Mouse (Mus musculus) adipocyte (in vitro differentiated cells): ENCODE data around the gene Glb1l.
A peak's percentile ranks its signal among the peaks of the same experiment; 100 is the strongest.
"Not testable (repeated sequence)": the region's sequence is repeated elsewhere in the genome, so short reads cannot be mapped to it uniquely, and the experiment has no call there.

Experiments used
- DNase-seq: peaks from one replicate; pipeline ENCODE4 v3.0.0-alpha.2; 2016; ENCODE audit warnings: low spot score

The Glb1l gene

DNA sequence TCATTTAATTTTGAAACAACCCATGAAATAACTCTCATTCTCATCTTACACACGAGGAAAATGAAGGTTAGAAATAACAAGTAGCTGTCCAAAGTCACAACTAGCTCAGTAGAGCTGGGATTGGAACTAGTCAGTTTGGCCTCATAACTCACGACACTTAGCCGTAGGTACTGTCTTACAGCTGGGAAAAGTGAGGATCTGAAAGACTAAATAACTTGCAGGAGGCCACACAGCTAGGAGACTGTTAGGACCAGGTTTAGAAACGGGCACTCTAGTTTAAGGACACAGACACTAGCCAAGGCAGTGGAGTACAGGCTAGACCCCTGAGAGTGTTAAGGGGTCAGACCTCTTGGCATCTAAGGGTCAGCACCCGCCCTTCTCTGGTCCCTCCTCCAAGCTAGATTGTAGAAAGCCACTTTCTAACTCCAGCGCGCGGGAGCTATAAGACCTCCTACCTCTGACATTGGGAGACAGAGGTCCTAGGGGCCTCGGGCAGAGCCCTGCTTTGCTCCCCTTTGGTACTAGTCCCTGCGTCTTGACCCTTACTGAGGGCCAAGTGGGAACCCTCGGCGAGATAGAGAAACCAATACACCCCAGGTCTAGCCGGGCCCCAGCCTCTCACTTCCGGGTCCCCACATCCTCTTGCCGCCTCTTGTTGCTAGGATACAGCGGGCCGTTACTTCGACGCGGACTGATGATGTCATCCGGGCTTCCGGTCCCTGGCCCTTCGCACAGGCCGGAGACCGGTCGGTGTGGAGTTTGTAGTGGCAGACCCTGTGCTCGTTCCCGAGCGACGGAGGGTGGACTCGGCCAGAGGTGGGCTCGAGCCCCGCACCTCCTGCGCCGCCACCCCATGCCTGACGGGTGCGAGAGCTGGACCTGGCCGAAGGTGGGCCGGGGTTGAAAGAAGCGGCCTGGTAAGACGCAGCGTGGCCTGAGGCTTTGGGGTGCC lies at the start of gene Glb1l, which contains the start of gene Stk16:
TSS of gene Glb1l (minus strand) at position 678 of the 952 bp plus-strand sequence.
TSS of gene Stk16 (plus strand) at position 703 of the 952 bp plus-strand sequence.
- DNase-seq, result peak; percentile 95

DNA sequence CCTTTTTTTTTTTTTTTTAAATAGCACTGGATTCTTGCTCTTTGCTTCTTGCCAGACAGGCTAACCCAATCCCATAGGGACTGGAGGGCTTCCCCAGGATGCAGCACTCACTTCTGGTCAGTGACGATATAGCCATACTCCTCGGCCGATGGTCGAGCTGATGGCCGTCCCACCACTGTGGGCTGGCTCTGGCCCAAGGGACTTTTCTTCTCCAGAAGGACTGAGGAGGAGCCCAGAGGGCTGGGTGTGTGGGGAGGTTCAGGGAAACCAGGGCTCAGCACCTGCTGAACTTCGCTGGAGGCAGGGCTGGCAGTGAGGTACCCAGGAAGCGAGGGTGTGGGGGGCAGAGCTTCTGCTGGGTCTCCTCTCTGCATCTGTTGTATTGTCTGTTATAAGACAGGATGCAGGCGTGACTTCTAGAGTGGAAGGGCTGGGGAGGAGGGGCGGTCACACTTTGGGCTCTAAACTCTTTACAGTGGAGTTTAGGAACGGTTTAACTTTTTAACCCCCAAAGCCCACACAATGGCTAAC lies 45.0 kb upstream of the Glb1l start:
- DNase-seq, result no peak

DNA sequence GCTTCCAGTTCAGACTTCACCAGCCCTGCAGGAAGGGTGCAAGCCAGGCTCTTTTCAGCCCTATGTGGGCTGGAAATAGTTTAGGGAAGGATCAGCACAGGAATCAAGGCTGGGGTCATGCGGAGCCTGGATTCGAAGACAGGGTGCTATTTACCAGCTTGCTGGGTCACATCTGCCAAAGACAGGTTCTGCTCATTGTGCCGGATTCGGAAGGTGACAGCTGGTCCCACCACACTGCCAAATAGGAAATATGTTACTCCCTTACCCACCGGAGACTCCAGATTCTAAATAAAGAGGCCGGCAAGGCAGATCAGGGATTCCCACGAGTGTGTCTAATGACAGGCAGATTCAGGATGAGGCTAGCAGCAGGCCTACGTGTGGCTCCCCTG lies 44.0 kb upstream of the Glb1l start:
- no peak for DNase-seq

DNA sequence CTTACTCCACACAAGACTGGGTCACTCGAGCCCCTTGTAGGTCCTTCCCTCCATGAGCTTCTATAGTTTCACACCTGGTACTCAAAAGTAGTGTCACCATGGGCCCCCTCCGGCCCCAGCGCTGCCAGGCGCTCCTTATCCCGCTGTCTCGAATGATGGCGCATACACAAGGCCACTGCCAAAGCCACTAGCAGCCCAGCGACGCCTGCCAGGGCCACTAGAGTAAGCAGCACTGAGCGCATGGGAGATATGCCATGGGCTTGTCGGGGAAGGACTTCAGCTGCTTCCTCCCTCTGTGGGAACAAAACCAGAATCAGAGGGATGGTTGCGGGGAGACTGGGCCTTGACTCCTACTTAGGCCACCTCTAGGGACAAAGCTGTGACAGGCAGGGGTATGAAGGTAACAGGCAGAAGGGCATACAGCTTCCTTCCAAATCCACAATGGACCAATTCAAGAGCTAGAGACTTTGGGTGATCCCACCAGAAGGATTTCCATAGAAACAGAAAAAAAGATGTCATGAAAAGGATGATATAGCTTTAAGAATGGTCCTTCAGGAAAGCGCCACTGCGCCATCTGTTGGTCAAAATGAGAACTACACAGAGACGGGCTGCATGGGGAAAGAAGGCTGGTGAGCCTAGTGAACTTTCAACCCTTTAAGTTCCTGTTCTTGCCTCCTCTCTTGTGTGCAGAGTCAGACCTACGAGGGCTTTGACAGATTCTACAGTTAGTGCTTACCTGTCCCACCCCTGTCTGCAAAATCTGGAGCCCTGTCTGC lies 43.4 kb upstream of the Glb1l start:
- DNase-seq, result peak; percentile 89

DNA sequence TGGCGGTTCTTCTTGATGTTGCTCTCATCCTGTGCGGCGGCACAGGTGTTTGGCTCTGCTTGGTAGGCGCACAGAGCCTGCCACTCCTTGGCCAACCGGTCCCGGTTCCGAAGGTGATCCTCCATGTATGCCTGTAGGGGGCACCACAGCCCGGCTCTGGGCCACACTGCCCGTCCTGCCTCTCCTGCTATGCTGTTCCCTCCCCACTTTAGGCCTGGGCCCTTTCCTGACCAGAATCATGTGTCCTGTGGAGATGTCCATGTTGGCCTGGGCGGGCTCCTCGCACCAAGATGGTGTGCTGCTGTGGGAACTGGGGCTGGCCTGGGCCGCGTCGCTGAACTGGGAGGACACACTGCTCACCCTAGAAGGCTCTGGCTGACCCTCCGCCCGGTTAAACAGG lies 42.4 kb upstream of the Glb1l start:
- DNase-seq, result no peak

DNA sequence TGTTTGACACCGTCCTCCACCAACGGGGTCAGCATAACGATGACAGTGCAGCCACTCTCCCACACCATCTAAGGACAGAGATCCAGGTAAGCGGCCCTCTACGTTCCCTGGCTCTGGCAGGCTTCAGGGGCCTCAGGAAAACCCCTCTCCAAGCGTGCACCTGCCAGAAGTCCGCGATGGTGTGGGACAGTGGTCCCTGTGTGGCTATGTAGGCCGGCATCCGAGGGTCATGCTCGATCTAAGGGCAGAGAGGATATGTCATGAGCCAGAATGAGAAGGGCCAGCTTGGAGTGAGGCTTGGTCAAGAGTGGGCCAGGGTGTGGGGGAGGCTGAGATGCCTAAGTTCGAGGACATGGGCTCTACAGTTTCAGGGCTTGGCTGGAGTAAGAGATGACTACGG lies 41.7 kb upstream of the Glb1l start:
- DNase-seq, result no peak

DNA sequence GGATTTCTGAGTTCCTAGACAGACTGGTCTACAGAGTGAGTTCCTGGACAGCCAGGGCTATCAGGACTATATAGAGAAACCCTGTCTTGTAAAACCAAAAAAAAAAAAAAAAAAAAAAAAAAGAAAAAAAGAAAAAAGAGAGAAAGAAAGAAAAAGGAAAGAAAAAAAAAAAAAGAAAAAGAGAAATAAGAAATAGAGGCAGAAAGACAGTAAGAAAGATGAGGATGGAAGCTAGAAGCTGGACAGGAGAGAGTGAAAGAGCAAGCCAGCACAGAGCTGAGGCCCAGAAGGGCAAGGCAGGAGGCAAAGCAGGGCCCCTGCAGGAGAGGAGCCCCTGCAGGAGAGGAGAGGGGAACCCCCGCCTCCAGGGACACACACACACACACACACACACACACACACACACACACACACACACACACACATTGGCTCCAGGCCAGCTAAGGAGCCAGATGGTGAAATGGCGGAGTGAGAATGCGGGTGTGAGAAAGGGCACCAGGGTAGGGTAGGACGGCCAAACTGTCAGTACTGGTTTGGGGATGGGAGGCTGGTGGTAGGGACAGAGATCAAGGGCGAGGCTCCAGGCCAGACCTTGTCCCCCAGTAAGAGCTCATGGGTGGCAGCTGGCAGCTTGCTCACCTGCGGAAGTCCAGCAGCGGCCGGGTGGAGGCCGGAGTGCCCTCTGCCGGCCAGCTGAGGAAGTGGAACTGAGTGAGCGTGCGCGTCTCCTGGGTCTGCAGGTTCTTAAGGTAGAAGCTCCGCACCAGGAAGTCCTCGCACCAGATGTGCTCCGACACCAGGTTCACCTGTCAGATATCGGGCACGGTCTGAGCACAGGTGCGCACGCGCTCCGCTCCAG lies 40.7 kb upstream of the Glb1l start:
- DNase-seq, result no peak

DNA sequence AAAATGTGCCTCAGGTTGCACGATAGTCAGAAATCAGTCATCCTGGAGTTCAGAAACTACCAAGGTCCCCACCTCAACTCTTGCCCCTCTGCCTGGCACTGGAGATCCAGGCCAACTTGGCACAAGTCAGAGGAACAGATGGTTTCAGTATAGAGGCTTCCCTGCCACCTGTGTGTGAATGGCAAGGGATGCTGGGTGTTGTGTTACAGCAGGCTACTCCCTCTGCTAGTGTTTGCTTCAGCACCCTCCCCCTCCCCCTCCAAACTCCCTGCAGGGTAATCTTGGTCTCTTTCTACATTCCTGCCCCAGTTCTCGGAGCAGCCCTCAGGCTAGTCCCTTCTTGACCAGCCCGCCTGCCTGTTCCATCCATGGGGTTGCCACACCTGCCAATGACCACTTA lies 39.9 kb upstream of the Glb1l start:
- DNase-seq, result no peak

DNA sequence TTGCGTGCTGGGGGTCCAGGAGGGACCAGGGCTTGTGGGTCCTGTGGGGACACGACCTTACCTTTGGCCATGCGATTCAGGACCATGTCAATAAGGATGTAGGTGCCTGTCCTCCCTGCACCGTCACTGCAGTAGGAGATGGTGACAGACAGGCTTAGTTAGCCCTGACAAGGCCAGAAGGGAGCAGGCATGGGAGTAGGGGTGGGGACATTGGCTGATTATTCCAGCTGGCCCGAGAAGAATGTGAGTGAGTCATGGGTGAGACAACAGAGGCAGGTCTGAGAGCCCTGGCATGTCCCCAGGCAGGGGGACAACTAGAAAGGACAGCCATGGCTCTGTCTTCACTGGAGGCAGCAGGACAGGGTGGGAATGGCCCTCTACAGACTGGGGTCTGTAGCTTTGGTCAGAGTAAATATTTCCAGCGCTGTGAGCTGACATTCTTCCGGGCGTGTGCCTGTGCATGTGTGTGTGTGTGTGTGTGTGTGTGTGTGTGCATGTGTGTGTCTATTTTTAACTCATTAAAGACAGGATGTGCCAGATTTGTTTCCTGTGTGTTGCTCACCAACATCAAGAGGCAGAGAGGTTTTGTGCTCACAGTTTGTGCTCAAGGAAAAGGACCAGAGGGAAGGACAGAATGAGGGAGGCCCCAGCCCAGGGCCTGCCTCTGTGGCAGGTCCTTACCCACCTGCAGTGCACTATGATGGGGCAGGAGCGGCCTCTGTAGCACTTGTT lies 37.6 kb upstream of the Glb1l start:
- peak; percentile 59 for DNase-seq

DNA sequence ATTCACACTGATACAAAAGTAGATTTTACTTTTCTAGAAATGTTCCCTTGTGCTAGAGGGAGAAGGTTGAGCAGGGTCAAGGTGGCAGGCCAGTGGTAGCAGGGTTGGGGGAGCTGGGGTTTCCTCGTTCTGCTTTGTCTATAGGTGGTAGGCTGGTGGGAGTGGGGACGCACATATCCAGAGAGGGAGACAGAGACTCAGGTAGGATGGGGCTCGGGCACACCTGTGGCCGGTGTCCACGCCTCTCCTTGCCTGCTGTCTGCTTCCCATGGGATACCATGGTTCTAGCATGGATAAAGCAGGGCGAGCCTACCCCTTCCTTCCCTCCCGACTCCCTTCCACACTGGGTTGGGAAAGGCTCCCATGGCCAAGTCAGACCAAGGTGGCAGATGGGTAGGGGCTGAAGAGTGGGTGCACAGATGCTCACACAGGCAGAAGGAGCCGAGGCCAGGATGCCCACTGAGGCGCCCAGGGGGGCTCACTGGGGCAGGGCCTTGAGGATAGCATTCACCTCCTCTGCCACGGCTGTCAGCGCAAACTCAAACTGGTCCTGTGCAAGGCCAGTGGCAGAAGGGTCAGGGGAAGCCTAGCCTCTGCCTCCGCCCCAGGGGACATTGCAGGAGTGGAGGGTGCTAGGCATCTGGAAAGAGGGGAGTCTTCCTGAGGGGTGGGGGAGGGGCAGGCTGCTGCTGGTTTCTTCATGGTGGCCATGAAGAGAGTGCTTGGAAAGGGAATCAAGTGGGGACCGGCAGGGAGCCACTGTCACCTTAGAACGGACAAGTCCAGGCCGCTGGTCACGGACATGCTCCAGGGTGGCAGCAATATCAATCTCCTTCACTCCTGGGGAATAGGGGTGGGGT lies 36.7 kb upstream of the Glb1l start:
- no peak for DNase-seq

DNA sequence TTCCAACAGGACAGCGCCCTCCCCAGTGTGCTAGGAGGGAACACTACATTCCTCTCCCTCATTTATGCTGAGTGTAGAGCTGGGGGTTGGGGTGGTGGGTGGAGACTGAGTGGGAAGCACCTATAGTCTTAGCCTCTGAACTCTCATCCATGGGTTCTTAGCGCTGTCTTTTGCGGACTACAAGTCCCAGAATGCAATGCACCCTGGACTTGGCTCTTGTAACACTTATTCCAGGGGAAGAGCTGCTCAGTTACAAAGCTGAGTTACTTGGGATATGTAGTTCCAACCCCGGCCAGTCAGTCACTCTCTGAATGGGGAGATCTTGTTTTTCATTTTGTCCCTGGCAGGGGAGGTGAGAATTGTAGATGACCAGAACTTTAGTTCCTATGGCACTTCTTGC lies 34.2 kb upstream of the Glb1l start:
- DNase-seq, result peak; percentile 61

DNA sequence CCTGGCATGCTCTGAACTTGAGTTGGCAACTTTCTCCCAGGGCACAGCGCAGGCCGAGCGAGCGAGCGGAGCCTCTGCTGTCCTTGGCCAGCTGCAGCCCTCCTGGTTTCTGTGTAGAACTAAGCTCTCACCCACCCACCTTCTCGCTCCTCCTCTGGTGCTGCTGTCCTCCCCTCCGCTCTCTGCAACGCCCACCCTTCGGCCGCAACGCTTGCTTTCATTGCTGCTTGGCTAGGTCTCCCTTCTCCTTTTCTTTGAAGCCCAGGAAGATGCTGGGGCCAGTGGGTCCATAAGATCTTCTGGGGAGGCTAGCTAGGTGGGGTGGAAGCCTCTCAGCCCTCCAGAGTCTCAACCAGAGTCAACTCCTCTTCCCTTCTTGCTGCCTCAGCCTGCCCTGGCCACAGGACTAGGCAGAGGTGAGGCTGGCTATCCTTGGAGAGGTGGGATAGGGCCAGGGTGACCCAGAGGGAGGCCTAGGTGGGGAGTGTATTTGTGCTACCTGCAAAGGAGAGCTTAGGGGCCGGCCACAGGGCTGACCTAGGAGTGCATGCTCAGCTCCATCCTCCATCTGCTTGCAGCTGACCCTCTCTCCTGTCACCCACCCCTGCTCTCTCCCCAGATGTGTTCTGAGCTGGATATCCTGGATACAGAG lies 33.7 kb upstream of the Glb1l start:
- DNase-seq, result no peak

DNA sequence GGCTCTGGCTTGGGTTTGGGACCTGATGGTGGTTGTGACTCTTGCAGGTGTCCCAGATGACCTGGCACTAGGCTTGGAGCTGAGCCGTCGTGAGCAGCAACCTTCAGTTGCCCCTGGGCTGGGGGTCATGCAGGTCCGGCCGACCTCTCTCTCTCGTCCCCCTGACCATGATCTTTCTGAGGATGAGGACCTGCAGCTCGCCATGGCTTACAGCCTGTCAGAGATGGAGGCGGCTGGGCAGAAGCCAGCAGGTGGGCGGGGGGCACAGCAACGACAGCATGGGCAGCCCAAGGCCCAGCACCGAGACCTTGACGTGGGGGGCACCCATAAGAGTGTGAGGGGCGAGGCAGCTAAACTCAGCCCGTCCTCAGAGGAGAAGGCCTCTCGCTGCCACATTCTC lies 32.8 kb upstream of the Glb1l start:
- no peak for DNase-seq

DNA sequence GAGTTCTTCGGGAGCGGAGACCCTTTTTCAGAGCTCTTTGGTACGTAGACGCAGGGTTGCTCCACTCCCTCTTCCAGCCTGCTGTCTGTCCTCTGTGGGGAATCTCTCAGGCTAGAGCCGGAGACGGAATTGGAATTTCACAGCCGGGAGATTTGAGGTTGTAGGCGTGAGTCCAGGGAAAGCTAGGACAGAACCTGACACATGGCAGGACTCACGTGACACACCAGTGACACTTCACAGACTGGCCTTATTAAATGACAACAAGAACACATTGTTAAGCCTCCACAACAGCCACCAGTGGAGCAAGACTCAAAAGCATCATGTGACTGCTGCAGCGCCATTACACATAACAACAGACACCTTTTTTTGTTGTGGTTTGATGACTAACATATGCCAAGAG lies 29.0 kb upstream of the Glb1l start:
- no peak for DNase-seq

DNA sequence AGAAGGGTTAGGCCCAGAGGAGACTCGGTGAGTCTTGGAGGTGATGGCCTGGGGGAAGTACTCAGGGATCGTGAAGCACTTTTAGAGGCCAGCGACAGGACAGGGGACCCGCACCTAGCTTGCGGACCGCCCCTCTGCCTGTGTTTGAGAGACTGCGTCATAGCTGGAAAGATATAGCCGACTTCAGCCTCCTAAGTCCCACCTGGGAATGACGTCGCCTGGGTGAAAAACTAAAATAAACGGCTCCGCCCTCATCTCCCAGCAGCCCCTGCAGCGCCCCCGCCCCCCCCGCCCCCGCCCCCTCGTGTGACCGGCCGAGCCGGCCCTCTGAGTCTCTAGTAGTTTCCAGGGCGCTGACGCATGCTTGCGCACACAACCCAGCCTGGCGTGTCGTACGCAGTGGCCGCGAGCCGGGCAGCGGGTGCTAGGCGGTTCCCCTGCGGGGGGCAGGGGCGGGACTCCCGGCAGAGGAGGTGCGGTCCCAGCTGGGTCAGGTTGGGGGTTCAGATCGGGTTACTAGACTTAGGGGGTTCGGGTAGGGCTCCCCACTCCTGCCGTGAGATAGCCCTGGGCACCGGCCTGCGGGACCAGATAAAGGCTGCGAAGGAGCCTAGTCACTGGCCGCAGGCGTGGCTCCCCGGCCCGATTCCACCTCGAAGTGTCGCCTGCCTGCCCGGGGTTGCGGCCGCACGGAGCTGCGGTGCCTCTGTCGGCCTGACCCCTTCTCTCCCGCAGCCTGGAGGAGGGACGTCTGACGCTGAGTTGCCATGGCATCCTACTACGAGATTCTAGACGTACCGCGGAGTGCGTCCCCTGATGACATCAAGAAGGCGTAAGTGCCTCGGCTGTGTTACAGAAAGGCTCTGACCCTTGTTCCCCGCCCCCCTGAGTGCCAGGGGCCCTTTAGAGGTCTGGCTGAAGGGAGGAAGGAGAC lies 25.8 kb upstream of the Glb1l start, which contains the start of gene Dnajb2:
TSS of gene Dnajb2 (plus strand) at position 290 of the 934 bp plus-strand sequence.
- DNase-seq, result peak; percentile 82

DNA sequence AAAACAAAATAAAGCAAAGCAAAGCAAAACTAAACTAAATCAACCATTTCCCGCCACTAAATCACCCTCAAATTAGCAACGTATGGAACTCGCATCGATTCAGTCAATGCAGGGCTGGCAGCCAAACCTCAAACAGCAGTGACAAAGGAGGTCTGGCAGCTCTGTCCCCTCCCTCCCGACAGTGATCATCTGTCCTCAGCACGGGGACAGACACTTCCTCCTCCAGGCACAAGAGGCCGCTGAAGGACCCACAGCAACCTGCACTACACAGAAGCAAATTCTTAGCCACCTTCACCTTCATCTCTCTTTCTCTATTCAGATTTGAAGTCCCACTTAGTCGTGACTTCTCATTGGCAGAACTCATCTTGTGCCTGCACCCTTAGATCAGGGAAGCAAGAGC lies 24.0 kb upstream of the Glb1l start:
- DNase-seq, result peak; percentile 63

DNA sequence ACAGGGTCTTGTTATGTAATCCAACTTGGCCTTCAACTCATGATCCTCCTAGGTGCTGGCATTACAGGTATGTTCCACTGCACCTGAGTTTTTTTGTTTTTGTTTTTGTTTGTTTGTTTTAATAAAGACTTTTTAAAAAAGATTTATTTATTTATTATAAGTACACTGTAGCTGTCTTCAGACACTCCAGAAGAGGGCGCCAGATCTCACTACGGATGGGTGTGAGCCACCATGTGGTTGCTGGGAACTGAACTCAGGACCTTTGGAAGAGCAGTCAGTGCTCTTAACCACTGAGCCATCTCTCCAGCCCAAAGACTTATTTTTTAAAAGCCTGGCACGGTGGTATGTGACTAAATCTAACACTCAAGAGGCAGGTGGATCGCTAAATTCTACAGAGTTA lies 21.9 kb upstream of the Glb1l start:
- not testable (repeated sequence) for DNase-seq

DNA sequence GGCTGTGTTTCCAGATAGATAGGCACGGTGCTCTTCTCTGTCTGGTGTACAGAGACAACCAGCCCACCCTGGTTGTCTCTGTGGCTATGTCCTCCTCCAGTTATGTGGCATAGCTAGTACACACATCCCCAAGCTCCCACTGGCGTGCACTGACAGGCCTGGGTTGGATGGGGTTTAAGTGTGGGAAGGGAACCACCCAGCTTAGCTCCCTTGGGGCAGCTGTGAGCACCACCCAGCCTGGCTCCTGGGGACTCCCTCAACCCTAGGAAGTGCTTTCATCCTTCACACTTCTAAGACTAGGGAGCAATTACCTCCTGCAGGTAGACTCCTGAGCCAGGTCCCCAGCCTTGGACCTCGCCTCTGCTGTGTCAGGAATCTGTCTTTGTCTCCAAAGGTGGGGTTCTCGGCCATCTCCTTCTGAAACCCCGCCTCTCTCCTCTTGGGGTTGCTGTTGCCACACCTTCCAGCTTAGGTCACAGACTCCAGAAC lies 21.1 kb upstream of the Glb1l start, which contains the start of gene A630095N17Rik:
TSS of gene A630095N17Rik (minus strand) at position 439 of the 489 bp plus-strand sequence.
- DNase-seq, result no peak
